Mouse (Mus musculus): Measurements from ENCODE around the gene Zfand2b. TPM values are rescaled to one million over a fixed set of nuclear protein-coding genes. Genes with fewer than 3 reads are reported as not detected.
A peak's percentile ranks its signal among the peaks of the same experiment; 100 is the strongest.

The Zfand2b gene
- polyA plus RNA-seq, 1 experiment from 2014 or later: 33.6 TPM

GRCm38 (mm10) chr1:75208967-75209678 lies 40.7 kb downstream of the Zfand2b start:
- 14% methylated on average over 34 of the region's 34 CpGs for WGBS
- H3K9ac ChIP-seq (ENCODE audit: low read length): peak overlapping the region; percentile 62
- peaks cover 2% of the 10 kb centered on the region; the same call in 1 of the 2 replicates for H3K27me3 ChIP-seq (ENCODE audit: control insufficient read depth, insufficient read depth, low read length)
- H3K36me3 ChIP-seq (ENCODE audit: control insufficient read depth, insufficient read depth, low read length): no peaks in the 10 kb centered on the region; the same call in 1 of the 2 replicates
- peak overlapping the region; percentile 30 for H3K4me3 ChIP-seq (ENCODE audit: low read depth, low read length)
- H3K9me3 ChIP-seq (ENCODE audit: control insufficient read depth, low read length): no peaks in the 10 kb centered on the region
- ATAC-seq (ENCODE audit: low FRiP score) (no peak), DNase-seq (ENCODE audit: low spot score, missing footprints) (no peak)
- peaks cover 20% of the 10 kb centered on the region for H3K4me1 ChIP-seq (ENCODE audit: control insufficient read depth, insufficient read depth, low read length)
- H3K4me2 ChIP-seq: peak overlapping the region; percentile 59
- H3K27ac ChIP-seq (ENCODE audit: low read depth, low read length): no peak overlapping the region

GRCm38 (mm10) chr1:75210136-75211087 lies 42.0 kb downstream of the Zfand2b start, which contains the start of the genes Glb1l and Stk16:
Gene Glb1l, minus strand, starts transcription at chr1:75210813.
Gene Stk16, plus strand, starts transcription at chr1:75210838.
- Histone ChIP-seq H3K9ac (ENCODE audit: low read length) (peak within 1 kb of the TSS; percentile 95), H3K9me3 (ENCODE audit: control insufficient read depth, low read length) (no peaks in the 10 kb centered on the region), H3K4me2 (peak within 1 kb of the TSS; percentile 95), H3K27me3 (ENCODE audit: control insufficient read depth, insufficient read depth, low read length) (peaks cover 2% of the 10 kb centered on the region; the same call in 1 of the 2 replicates), H3K36me3 (ENCODE audit: control insufficient read depth, insufficient read depth, low read length) (peaks cover 4% of the 10 kb centered on the region; the same call in 1 of the 2 replicates), H3K4me3 (ENCODE audit: low read depth, low read length) (peak within 1 kb of the TSS; percentile 99), H3K4me1 (ENCODE audit: control insufficient read depth, insufficient read depth, low read length) (peaks cover 20% of the 10 kb centered on the region), H3K27ac (ENCODE audit: low read depth, low read length) (no peak within 1 kb of the TSS)
- 6% methylated on average over 42 of the region's 42 CpGs for WGBS
- DNase-seq (ENCODE audit: low spot score, missing footprints) (peak; percentile 99), ATAC-seq (ENCODE audit: low FRiP score) (peak; percentile 98)

- Histone ChIP-seq H3K36me3 (ENCODE audit: control insufficient read depth, insufficient read depth, low read length) (peaks cover 4% of the 10 kb centered on the region; the same call in 1 of the 2 replicates), H3K9me3 (ENCODE audit: control insufficient read depth, low read length) (no peaks in the 10 kb centered on the region), H3K4me1 (ENCODE audit: control insufficient read depth, insufficient read depth, low read length) (peaks cover 20% of the 10 kb centered on the region), H3K4me3 (ENCODE audit: low read depth, low read length) (peak overlapping the region; percentile 99), H3K27ac (ENCODE audit: low read depth, low read length) (no peak overlapping the region), H3K27me3 (ENCODE audit: control insufficient read depth, insufficient read depth, low read length) (peaks cover 2% of the 10 kb centered on the region; the same call in 1 of the 2 replicates), H3K4me2 (peak overlapping the region; percentile 95), H3K9ac (ENCODE audit: low read length) (peak overlapping the region; percentile 95)
- 12% methylated on average over 17 of the region's 17 CpGs for WGBS
- peak; percentile 26; the same call in 1 of the 2 replicates for ATAC-seq (ENCODE audit: low FRiP score)
- DNase-seq (ENCODE audit: low spot score, missing footprints): no peak
Observed at GRCm38 (mm10) chr1:75211141-75211708, 42.8 kb downstream of the Zfand2b start.

GRCm38 (mm10) chr1:75212542-75212941 lies 44.1 kb downstream of the Zfand2b start:
- H3K27me3 ChIP-seq (ENCODE audit: control insufficient read depth, insufficient read depth, low read length): peaks cover 9% of the 10 kb centered on the region
- H3K27ac ChIP-seq (ENCODE audit: low read depth, low read length): no peak overlapping the region
- H3K9me3 ChIP-seq (ENCODE audit: control insufficient read depth, low read length): no peaks in the 10 kb centered on the region
- H3K36me3 ChIP-seq (ENCODE audit: control insufficient read depth, insufficient read depth, low read length): peaks cover 4% of the 10 kb centered on the region; the same call in 1 of the 2 replicates
- peaks cover 20% of the 10 kb centered on the region for H3K4me1 ChIP-seq (ENCODE audit: control insufficient read depth, insufficient read depth, low read length)
- H3K9ac ChIP-seq (ENCODE audit: low read length): no peak overlapping the region
- WGBS: 87% methylated on average over 4 of the region's 4 CpGs
- no peak overlapping the region for H3K4me2 ChIP-seq
- no peak for DNase-seq (ENCODE audit: low spot score, missing footprints)
- no peak for ATAC-seq (ENCODE audit: low FRiP score)
- H3K4me3 ChIP-seq (ENCODE audit: low read depth, low read length): no peak overlapping the region

DNA sequence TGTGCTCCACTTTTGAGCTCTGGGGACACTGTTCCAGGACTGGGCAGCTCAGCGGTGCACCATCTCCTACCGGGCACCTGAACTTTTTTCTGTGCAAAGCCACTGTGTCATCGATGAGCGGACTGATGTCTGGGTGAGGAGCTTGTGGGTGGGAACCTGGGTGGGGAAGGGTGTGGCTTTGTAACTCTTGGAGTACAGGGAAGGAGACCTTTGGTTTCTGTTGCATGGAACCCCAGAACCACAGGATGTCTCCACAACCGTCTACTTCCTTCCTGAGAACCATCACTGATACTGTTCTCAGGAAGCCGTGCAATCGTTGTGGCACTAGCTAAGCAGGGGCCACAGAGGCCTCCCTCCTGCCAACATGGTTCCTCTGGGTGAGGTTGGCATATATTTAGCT lies 44.6 kb downstream of the Zfand2b start:
- Histone ChIP-seq H3K4me1 (ENCODE audit: control insufficient read depth, insufficient read depth, low read length) (peaks cover 20% of the 10 kb centered on the region), H3K4me2 (no peak overlapping the region), H3K4me3 (ENCODE audit: low read depth, low read length) (no peak overlapping the region), H3K27ac (ENCODE audit: low read depth, low read length) (no peak overlapping the region), H3K36me3 (ENCODE audit: control insufficient read depth, insufficient read depth, low read length) (peaks cover 4% of the 10 kb centered on the region; the same call in 1 of the 2 replicates), H3K27me3 (ENCODE audit: control insufficient read depth, insufficient read depth, low read length) (peaks cover 14% of the 10 kb centered on the region), H3K9me3 (ENCODE audit: control insufficient read depth, low read length) (no peaks in the 10 kb centered on the region), H3K9ac (ENCODE audit: low read length) (no peak overlapping the region)
- 91% methylated on average over 7 of the region's 7 CpGs for WGBS
- no peak for DNase-seq (ENCODE audit: low spot score, missing footprints)
- ATAC-seq (ENCODE audit: low FRiP score): no peak

GRCm38 (mm10) chr1:75214442-75214841 lies 46.0 kb downstream of the Zfand2b start:
- Histone ChIP-seq H3K4me1 (ENCODE audit: control insufficient read depth, insufficient read depth, low read length) (peaks cover 21% of the 10 kb centered on the region), H3K36me3 (ENCODE audit: control insufficient read depth, insufficient read depth, low read length) (peaks cover 4% of the 10 kb centered on the region; the same call in 1 of the 2 replicates), H3K4me2 (no peak overlapping the region), H3K9me3 (ENCODE audit: control insufficient read depth, low read length) (no peaks in the 10 kb centered on the region), H3K9ac (ENCODE audit: low read length) (no peak overlapping the region), H3K27ac (ENCODE audit: low read depth, low read length) (no peak overlapping the region), H3K4me3 (ENCODE audit: low read depth, low read length) (no peak overlapping the region), H3K27me3 (ENCODE audit: control insufficient read depth, insufficient read depth, low read length) (peaks cover 26% of the 10 kb centered on the region)
- DNase-seq (ENCODE audit: low spot score, missing footprints): no peak
- ATAC-seq (ENCODE audit: low FRiP score): no peak
- 88% methylated on average over 2 of the region's 2 CpGs for WGBS

- no peak overlapping the region for H3K4me3 ChIP-seq (ENCODE audit: low read depth, low read length)
- 77% methylated on average over 5 of the region's 5 CpGs for WGBS
Observed at GRCm38 (mm10) chr1:75214886-75215285, 46.4 kb downstream of the Zfand2b start.

GRCm38 (mm10) chr1:75215785-75216184 lies 47.3 kb downstream of the Zfand2b start:
- 94% methylated on average over 9 of the region's 9 CpGs for WGBS
- no peak for DNase-seq (ENCODE audit: low spot score, missing footprints)
- Histone ChIP-seq H3K36me3 (ENCODE audit: control insufficient read depth, insufficient read depth, low read length) (peaks cover 4% of the 10 kb centered on the region; the same call in 1 of the 2 replicates), H3K27ac (ENCODE audit: low read depth, low read length) (no peak overlapping the region), H3K9ac (ENCODE audit: low read length) (no peak overlapping the region), H3K4me1 (ENCODE audit: control insufficient read depth, insufficient read depth, low read length) (peaks cover 20% of the 10 kb centered on the region), H3K27me3 (ENCODE audit: control insufficient read depth, insufficient read depth, low read length) (peaks cover 40% of the 10 kb centered on the region), H3K4me2 (no peak overlapping the region), H3K9me3 (ENCODE audit: control insufficient read depth, low read length) (no peaks in the 10 kb centered on the region), H3K4me3 (ENCODE audit: low read depth, low read length) (no peak overlapping the region)
- no peak for ATAC-seq (ENCODE audit: low FRiP score)

More at GRCm38 (mm10) chr1:75214886-75215285, 46.4 kb downstream of the Zfand2b start:
- DNase-seq (ENCODE audit: low spot score, missing footprints) (no peak), ATAC-seq (ENCODE audit: low FRiP score) (no peak)
- H3K9ac ChIP-seq (ENCODE audit: low read length): no peak overlapping the region
- H3K27me3 ChIP-seq (ENCODE audit: control insufficient read depth, insufficient read depth, low read length): peaks cover 31% of the 10 kb centered on the region
- no peak overlapping the region for H3K4me2 ChIP-seq
- no peaks in the 10 kb centered on the region for H3K9me3 ChIP-seq (ENCODE audit: control insufficient read depth, low read length)
- H3K36me3 ChIP-seq (ENCODE audit: control insufficient read depth, insufficient read depth, low read length): peaks cover 4% of the 10 kb centered on the region; the same call in 1 of the 2 replicates
- no peak overlapping the region for H3K27ac ChIP-seq (ENCODE audit: low read depth, low read length)
- peaks cover 23% of the 10 kb centered on the region for H3K4me1 ChIP-seq (ENCODE audit: control insufficient read depth, insufficient read depth, low read length)
